Mouse (Mus musculus): ENCODE data around the gene Sh3bgrl3. TPM values are rescaled to one million over a fixed set of nuclear protein-coding genes. Genes with fewer than 3 reads are reported as not detected.

The Sh3bgrl3 gene
- polyA plus RNA-seq, 1 experiment from 2014 or later: 522 TPM

DNA sequence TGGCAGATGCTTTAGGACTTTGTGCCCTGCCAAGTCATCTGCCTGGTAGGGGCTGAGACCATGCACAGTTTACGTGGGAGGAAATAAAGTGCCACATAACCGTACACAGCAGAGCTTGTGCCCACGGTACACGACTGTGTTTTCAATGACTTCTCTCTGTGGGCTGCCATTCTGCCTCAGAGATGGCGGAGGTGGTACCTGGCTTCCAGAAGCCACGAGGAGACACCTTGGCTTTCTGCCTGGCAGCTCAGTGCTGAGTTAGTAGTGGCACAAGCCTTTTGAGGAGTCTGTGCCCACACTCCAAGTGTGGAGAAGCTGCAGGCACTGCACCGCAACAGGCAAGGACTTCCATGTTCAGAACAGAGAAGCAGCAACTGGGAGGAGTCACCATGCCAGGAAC is 20.9 kb downstream of the Sh3bgrl3 start:
- H3K27ac ChIP-seq (ENCODE audit: low read depth, low read length): no peak overlapping the region
- ATAC-seq: no peak
- no peaks in the 10 kb centered on the region for H3K36me3 ChIP-seq (ENCODE audit: control insufficient read depth, insufficient read depth)
- H3K9me3 ChIP-seq (ENCODE audit: control insufficient read depth): no peaks in the 10 kb centered on the region
- H3K4me2 ChIP-seq (replicated peaks; ENCODE audit: low read depth): no peak overlapping the region
- TF ChIP-seq CTCF (IDR thresholded peaks at IDR 0.05; ENCODE audit: low read depth): no peak
- no peaks in the 10 kb centered on the region for H3K27me3 ChIP-seq (replicated peaks; ENCODE audit: control insufficient read depth, insufficient read depth, low read length)
- 86% methylated on average over 7 of the region's 7 CpGs for WGBS
- no peak overlapping the region for H3K9ac ChIP-seq (ENCODE audit: low read depth, low read length)
- H3K4me3 ChIP-seq (ENCODE audit: low read depth, low read length): no peak overlapping the region
- no peaks in the 10 kb centered on the region for H3K4me1 ChIP-seq (replicated peaks; ENCODE audit: control insufficient read depth, insufficient read depth, low read length)

DNA sequence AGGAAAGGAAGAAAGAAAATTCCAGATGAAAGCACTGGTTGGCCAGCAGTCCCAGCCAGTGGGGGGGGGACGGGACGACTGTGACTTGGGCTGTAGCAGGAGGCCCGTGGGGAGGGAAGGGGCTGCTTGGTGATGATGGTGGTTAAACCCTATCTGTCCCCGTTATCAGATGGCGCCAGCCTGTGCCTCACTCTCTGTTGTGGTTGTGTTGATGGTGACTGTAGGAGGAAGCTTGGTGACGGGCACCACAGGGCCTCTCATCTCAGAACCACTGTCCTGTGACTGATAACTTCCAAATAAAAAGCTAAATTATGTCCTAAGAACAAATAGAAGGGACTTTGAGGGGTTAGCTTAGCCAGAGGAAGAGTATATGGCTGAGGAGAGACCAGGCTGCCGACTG is 22.5 kb downstream of the Sh3bgrl3 start:
- Histone ChIP-seq H3K9ac (ENCODE audit: low read depth, low read length) (no peak overlapping the region), H3K4me2 (replicated peaks; ENCODE audit: low read depth) (no peak overlapping the region), H3K9me3 (ENCODE audit: control insufficient read depth) (no peaks in the 10 kb centered on the region), H3K4me1 (replicated peaks; ENCODE audit: control insufficient read depth, insufficient read depth, low read length) (no peaks in the 10 kb centered on the region), H3K36me3 (ENCODE audit: control insufficient read depth, insufficient read depth) (no peaks in the 10 kb centered on the region), H3K4me3 (ENCODE audit: low read depth, low read length) (no peak overlapping the region), H3K27me3 (replicated peaks; ENCODE audit: control insufficient read depth, insufficient read depth, low read length) (no peaks in the 10 kb centered on the region), H3K27ac (ENCODE audit: low read depth, low read length) (no peak overlapping the region)
- ATAC-seq: no peak
- no peak for TF ChIP-seq CTCF (IDR thresholded peaks at IDR 0.05; ENCODE audit: low read depth)
- WGBS: 65% methylated on average over 7 of the region's 7 CpGs

DNA sequence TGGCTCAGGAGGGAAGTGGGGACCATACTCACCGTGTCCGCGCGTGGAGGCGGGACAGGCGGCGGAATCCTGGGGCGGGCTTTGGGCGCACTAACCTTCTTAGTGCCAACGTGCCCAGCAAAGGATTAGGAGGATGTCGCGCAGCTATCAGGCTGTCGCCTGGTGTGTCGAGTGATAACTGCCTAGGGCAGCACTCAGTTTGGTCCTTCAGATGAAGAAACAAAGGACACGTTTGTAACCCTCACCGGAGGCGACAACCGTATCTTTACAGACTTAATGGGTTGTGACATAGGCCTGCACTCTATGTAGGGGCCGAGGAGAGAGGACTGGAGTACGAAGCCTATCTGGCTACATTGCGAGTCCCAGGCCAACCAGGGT is 25.9 kb downstream of the Sh3bgrl3 start:
- Histone ChIP-seq H3K9me3 (ENCODE audit: control insufficient read depth) (no peaks in the 10 kb centered on the region), H3K4me2 (replicated peaks; ENCODE audit: low read depth) (peak overlapping the region; percentile 64), H3K9ac (ENCODE audit: low read depth, low read length) (0 out of 2 replicates have a peak overlapping the region, but pooled peaks have one; percentile 24), H3K4me1 (replicated peaks; ENCODE audit: control insufficient read depth, insufficient read depth, low read length) (no peaks in the 10 kb centered on the region; the same call in 1 of the 2 replicates), H3K27me3 (replicated peaks; ENCODE audit: control insufficient read depth, insufficient read depth, low read length) (no peaks in the 10 kb centered on the region), H3K36me3 (ENCODE audit: control insufficient read depth, insufficient read depth) (no peaks in the 10 kb centered on the region), H3K27ac (ENCODE audit: low read depth, low read length) (no peak overlapping the region), H3K4me3 (ENCODE audit: low read depth, low read length) (peak overlapping the region; percentile 57)
- peak; percentile 48; the same call in 1 of the 2 replicates for ATAC-seq
- 4% methylated on average over 21 of the region's 21 CpGs for WGBS
- TF ChIP-seq CTCF (IDR thresholded peaks at IDR 0.05; ENCODE audit: low read depth): no peak

DNA sequence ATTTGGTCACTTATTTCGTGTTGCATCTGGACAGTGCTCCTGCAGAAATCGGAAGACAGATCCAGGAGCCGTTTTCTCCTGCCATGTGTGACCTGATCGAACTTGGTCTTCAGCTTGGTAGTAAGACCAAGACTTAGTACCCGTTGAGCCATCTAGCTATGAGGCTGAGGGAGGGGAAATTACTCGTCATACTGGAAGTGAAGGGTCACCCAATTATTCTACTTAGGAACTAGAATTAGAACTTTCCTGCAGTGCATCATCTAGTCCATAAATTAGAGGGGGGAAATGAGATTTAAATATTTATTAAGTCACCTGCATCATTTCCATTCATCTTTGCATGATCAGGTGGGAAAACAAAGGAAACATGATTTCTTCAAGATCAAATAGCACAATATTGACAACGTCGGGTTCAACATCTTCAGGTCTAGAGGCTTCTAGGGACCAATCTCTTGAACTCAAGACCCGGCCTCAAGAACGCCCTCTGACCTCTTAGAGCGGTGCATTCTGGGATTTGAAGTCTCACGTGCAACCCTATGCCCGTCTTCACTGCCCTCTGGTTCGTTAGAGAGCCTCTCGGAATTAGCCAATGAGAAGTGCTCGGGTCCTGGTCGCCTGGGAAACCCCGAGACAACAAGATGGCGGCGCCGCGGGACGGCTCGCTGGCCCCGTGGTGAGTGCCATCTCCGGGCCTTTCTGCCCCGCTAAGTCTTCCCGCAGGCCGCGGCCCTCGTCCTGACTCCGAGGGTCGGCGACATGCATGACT is 26.4 kb downstream of the Sh3bgrl3 start, which contains the start of gene Ubxn11:
TSS of gene Ubxn11 (plus strand) at position 592 of the 763 bp plus-strand sequence.
- Histone ChIP-seq H3K4me3 (ENCODE audit: low read depth, low read length) (peak within 1 kb of the TSS; percentile 57), H3K27ac (ENCODE audit: low read depth, low read length) (no peak within 1 kb of the TSS)
- 18% methylated on average over 34 of the region's 34 CpGs for WGBS

DNA sequence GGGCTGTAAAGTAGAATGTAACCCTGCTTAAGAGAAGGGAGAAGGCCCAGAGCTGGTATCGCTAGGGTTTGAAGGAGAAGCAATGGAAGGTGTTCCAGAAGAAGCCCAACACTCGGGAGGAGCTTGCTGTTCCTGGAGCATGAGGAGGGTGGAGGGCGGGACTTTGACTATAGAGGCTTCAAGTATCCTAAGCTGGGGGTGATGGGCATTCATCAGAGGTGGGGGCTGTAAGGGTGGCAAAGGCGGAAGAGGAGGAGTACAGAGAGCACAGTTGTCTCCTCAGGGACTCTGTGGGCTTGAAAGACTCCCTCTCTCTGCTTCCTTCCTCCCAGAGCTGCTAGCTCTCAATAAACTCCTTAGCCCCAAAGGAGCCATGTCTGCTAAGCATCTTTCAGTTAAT is 28.3 kb downstream of the Sh3bgrl3 start:
- Histone ChIP-seq H3K4me2 (replicated peaks; ENCODE audit: low read depth) (no peak overlapping the region), H3K27me3 (replicated peaks; ENCODE audit: control insufficient read depth, insufficient read depth, low read length) (no peaks in the 10 kb centered on the region), H3K4me1 (replicated peaks; ENCODE audit: control insufficient read depth, insufficient read depth, low read length) (no peaks in the 10 kb centered on the region; the same call in 1 of the 2 replicates), H3K36me3 (ENCODE audit: control insufficient read depth, insufficient read depth) (no peaks in the 10 kb centered on the region), H3K9ac (ENCODE audit: low read depth, low read length) (no peak overlapping the region), H3K9me3 (ENCODE audit: control insufficient read depth) (no peaks in the 10 kb centered on the region), H3K4me3 (ENCODE audit: low read depth, low read length) (no peak overlapping the region), H3K27ac (ENCODE audit: low read depth, low read length) (no peak overlapping the region)
- no peak for TF ChIP-seq CTCF (IDR thresholded peaks at IDR 0.05; ENCODE audit: low read depth)
- 80% methylated on average over 4 of the region's 4 CpGs for WGBS
- no peak for ATAC-seq

More for the DNA sequence above, 26.4 kb downstream of the Sh3bgrl3 start, which contains the start of gene Ubxn11:
- peak; percentile 88 for ATAC-seq
- peak within 1 kb of the TSS; percentile 64 for H3K4me2 ChIP-seq (replicated peaks; ENCODE audit: low read depth)
- no peak for TF ChIP-seq CTCF (IDR thresholded peaks at IDR 0.05; ENCODE audit: low read depth)
- no peaks in the 10 kb centered on the region for H3K9me3 ChIP-seq (ENCODE audit: control insufficient read depth)
- 0 out of 2 replicates have a peak within 1 kb of the TSS, but pooled peaks have one; percentile 24 for H3K9ac ChIP-seq (ENCODE audit: low read depth, low read length)
- H3K27me3 ChIP-seq (replicated peaks; ENCODE audit: control insufficient read depth, insufficient read depth, low read length): no peaks in the 10 kb centered on the region
- no peaks in the 10 kb centered on the region; the same call in 1 of the 2 replicates for H3K4me1 ChIP-seq (replicated peaks; ENCODE audit: control insufficient read depth, insufficient read depth, low read length)
- no peaks in the 10 kb centered on the region for H3K36me3 ChIP-seq (ENCODE audit: control insufficient read depth, insufficient read depth)

DNA sequence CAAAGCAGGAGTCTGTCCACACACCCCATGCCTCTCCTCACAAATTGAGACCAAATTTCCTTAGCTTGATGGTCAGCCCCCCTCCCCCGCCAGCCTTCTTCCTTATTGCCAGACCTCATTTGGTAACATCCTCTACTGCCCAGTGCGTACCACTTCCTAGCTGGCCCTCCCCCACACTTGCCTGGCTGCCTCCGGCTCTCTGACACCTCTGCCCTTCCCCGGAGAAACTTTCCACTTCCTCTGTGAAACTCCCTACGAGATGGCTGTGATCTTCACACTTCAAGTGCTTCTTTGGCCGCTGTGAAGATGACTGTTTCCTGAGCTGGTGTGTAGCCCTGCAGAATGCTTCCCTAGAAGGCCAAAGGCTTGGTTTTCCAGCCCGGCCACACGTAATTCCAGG is 30.0 kb downstream of the Sh3bgrl3 start:
- no peak for ATAC-seq
- no peaks in the 10 kb centered on the region; the same call in 1 of the 2 replicates for H3K4me1 ChIP-seq (replicated peaks; ENCODE audit: control insufficient read depth, insufficient read depth, low read length)
- 48% methylated on average over 8 of the region's 8 CpGs for WGBS
- no peaks in the 10 kb centered on the region for H3K36me3 ChIP-seq (ENCODE audit: control insufficient read depth, insufficient read depth)
- H3K4me3 ChIP-seq (ENCODE audit: low read depth, low read length): no peak overlapping the region
- no peak overlapping the region for H3K27ac ChIP-seq (ENCODE audit: low read depth, low read length)
- H3K9ac ChIP-seq (ENCODE audit: low read depth, low read length): no peak overlapping the region
- H3K4me2 ChIP-seq (replicated peaks; ENCODE audit: low read depth): no peak overlapping the region
- no peak for TF ChIP-seq CTCF (IDR thresholded peaks at IDR 0.05; ENCODE audit: low read depth)
- H3K9me3 ChIP-seq (ENCODE audit: control insufficient read depth): no peaks in the 10 kb centered on the region
- H3K27me3 ChIP-seq (replicated peaks; ENCODE audit: control insufficient read depth, insufficient read depth, low read length): no peaks in the 10 kb centered on the region

All from intestine, postnatal 0 days (tissue).